Mouse (Mus musculus): Measurements from ENCODE around the gene Gm45233. TPM values are rescaled to one million over a fixed set of nuclear protein-coding genes. Genes with fewer than 3 reads are reported as not detected.

The Gm45233 gene
- polyA plus RNA-seq, 1 experiment = 1.5 TPM

DNA sequence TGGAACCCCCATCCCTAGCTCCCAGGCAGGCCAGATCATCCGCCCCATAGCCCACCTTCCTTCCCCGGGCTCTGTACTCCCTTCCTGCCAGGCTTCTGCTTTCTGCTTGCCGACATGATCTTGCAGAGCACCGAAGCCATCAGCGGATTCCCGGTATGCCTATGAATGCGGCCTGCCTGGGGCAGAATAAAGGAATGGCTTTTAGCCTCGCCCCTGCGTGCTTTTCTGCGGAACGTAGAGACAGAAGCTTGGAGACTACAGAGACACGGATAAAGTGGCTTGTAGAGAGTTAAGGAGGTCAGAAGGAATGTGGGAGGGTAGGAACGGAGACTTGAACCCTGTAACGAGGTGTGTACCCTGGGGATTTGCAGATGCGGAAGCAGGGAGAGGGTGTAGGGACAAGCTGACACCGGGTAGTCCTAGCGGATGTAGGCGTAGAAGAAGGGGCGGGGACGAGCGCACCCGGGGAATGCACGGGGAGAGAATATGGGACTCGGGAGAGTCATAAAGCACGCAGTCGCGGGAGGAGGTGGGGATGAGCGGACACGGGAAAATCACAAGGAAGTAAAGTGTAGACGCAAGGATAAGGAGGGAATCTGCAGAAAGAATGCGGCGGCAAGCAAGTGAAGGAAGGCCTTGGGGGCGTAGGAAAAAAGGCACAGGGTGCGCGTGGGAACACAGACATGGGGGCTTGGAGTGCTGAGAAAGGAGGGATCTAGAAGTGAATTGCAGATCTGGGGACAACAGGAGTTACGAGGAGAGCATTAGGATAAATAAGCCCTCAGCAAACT is 607 bp upstream of the Gm45233 start:
- DNase-seq = peak; percentile 83
- TF ChIP-seq CTCF (IDR thresholded peaks at IDR 0.05; ENCODE audit: insufficient read depth, low read length) (no peak), POLR2A (IDR thresholded peaks at IDR 0.05; ENCODE audit: borderline replicate concordance, extremely low read depth, low read depth, low read length) (peak; percentile 81; the same call in 1 of the 2 replicates)
- peak overlapping the region; percentile 97 for H3K4me3 ChIP-seq (replicated peaks; ENCODE audit: extremely low read depth, low read depth, low read length)
- H3K4me1 ChIP-seq (ENCODE audit: control insufficient read depth, insufficient read depth, low read length) = no peaks in the 10 kb centered on the region
- WGBS = 1% methylated on average over 36 of the region's 36 CpGs

DNA sequence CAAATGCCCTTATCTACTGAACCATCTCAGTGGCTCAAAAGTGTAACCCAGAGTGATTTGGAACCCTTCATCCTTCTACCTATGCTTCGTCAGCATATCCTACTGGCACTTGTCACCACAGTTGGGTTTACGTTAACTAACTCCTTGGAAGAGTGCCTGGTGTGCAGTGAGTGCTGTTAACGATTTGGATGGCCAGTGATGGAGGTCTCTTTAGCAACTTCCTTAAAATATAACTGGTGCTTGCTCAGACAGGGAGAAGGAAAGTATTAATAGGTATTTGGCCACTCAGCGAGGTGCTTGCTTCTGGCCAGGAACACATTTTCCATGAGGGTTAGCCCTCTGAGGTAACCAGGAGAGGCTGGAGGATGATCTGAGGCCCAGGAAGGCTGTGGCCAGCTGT is 3.9 kb downstream of the Gm45233 start:
- TF ChIP-seq POLR2A (IDR thresholded peaks at IDR 0.05; ENCODE audit: borderline replicate concordance, extremely low read depth, low read depth, low read length) = no peak
- TF ChIP-seq CTCF (IDR thresholded peaks at IDR 0.05; ENCODE audit: insufficient read depth, low read length) = no peak
- DNase-seq = no peak
- Histone ChIP-seq H3K4me1 (ENCODE audit: control insufficient read depth, insufficient read depth, low read length) (no peaks in the 10 kb centered on the region; the same call in 1 of the 2 replicates), H3K4me3 (replicated peaks; ENCODE audit: extremely low read depth, low read depth, low read length) (no peak overlapping the region)
- WGBS = 54% methylated on average over 4 of the region's 4 CpGs

DNA sequence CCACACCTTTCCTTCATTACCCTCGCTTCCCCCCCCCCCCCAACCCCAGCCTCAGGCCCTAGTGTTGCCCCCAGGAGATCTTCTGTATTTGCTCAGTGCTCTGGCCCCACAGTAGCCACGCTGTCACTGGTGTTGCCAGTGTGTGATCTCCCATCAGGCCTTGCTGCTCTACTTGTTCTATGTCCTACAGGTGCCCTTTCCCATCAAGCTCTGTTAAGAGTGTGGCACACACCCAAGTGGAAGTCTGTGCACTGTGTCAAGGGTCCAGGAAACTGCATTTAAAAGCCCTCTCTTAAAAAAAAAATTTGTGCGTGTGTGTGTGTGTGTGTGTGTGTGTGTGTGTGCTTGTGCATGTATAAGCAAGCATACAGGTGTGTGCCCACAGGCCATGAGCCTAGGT is 4.3 kb downstream of the Gm45233 start:
- 62% methylated on average over 3 of the region's 3 CpGs for WGBS
- TF ChIP-seq POLR2A (IDR thresholded peaks at IDR 0.05; ENCODE audit: borderline replicate concordance, extremely low read depth, low read depth, low read length) = no peak
- TF ChIP-seq CTCF (IDR thresholded peaks at IDR 0.05; ENCODE audit: insufficient read depth, low read length) = no peak
- no peak for DNase-seq
- H3K4me1 ChIP-seq (ENCODE audit: control insufficient read depth, insufficient read depth, low read length) = no peaks in the 10 kb centered on the region; the same call in 1 of the 2 replicates
- H3K4me3 ChIP-seq (replicated peaks; ENCODE audit: extremely low read depth, low read depth, low read length) = no peak overlapping the region

DNA sequence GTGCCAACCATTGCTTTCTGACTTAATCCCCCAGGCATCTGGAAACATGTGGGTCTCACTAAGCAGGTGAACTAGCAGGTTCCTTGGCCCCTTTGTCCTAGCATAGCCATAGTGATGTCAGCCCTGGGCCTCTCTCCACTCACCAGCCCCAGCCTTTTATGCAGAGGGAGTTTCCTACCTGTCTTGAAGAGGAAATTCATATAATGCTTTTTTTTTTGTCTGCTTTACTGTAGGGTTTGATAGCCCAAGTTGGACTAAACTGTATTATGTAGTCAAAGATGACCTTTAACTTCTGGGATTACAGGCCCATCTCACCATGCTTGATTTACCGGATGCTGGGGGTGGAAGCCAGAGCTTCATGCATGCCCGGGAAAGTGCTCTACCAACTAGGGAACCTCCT is 5.9 kb downstream of the Gm45233 start:
- Histone ChIP-seq H3K4me1 (ENCODE audit: control insufficient read depth, insufficient read depth, low read length) (no peaks in the 10 kb centered on the region; the same call in 1 of the 2 replicates), H3K4me3 (replicated peaks; ENCODE audit: extremely low read depth, low read depth, low read length) (no peak overlapping the region)
- TF ChIP-seq CTCF (IDR thresholded peaks at IDR 0.05; ENCODE audit: insufficient read depth, low read length) = no peak
- no peak for TF ChIP-seq POLR2A (IDR thresholded peaks at IDR 0.05; ENCODE audit: borderline replicate concordance, extremely low read depth, low read depth, low read length)
- 95% methylated on average over 2 of the region's 2 CpGs for WGBS
- no peak for DNase-seq

DNA sequence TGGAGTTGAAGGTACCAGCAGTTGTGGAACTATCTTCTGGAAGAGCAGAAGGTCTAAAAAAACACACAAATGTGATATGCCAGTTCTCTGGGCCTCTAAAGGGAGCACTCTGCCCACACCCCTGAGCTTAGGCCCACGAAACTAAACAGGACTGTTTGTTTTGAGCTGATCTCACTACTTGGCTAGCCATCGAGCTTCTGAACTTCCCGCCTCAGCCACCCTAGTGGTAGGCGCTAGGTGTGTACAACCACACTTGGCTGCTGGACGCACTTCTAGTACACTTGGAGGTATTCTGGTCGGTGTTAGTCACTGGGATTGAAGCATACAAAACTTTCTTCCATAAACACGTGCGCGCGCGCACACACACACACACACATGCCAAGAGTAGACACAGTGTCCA is 7.8 kb downstream of the Gm45233 start:
- TF ChIP-seq POLR2A (IDR thresholded peaks at IDR 0.05; ENCODE audit: borderline replicate concordance, extremely low read depth, low read depth, low read length) (no peak), CTCF (IDR thresholded peaks at IDR 0.05; ENCODE audit: insufficient read depth, low read length) (no peak)
- no peaks in the 10 kb centered on the region; the same call in 1 of the 2 replicates for H3K4me1 ChIP-seq (ENCODE audit: control insufficient read depth, insufficient read depth, low read length)
- H3K4me3 ChIP-seq (replicated peaks; ENCODE audit: extremely low read depth, low read depth, low read length) = no peak overlapping the region
- WGBS = 78% methylated on average over 11 of the region's 11 CpGs
- DNase-seq = no peak

DNA sequence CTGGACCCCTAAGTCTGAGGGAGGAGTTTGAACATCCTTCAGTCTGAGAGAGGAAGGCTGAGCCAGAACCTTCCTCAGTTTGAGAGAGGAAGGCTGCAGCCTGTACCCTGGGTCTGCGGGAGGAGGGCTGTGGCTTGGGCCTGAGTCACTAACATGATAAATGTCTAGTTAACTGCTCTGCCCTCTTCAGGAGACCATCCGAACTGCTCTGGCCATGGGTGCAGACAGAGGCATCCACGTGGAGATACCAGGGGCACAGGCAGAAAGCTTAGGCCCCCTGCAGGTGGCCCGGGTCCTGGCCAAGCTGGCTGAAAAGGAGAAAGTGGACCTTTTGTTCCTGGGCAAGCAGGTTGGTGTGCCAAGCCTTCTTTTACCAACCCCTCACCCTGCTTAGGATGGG is 8.7 kb downstream of the Gm45233 start:
- H3K4me3 ChIP-seq (replicated peaks; ENCODE audit: extremely low read depth, low read depth, low read length) = no peak overlapping the region
- 51% methylated on average over 4 of the region's 4 CpGs for WGBS
- TF ChIP-seq CTCF (IDR thresholded peaks at IDR 0.05; ENCODE audit: insufficient read depth, low read length) = no peak
- no peak for TF ChIP-seq POLR2A (IDR thresholded peaks at IDR 0.05; ENCODE audit: borderline replicate concordance, extremely low read depth, low read depth, low read length)
- DNase-seq = no peak
- no peaks in the 10 kb centered on the region; the same call in 1 of the 2 replicates for H3K4me1 ChIP-seq (ENCODE audit: control insufficient read depth, insufficient read depth, low read length)

DNA sequence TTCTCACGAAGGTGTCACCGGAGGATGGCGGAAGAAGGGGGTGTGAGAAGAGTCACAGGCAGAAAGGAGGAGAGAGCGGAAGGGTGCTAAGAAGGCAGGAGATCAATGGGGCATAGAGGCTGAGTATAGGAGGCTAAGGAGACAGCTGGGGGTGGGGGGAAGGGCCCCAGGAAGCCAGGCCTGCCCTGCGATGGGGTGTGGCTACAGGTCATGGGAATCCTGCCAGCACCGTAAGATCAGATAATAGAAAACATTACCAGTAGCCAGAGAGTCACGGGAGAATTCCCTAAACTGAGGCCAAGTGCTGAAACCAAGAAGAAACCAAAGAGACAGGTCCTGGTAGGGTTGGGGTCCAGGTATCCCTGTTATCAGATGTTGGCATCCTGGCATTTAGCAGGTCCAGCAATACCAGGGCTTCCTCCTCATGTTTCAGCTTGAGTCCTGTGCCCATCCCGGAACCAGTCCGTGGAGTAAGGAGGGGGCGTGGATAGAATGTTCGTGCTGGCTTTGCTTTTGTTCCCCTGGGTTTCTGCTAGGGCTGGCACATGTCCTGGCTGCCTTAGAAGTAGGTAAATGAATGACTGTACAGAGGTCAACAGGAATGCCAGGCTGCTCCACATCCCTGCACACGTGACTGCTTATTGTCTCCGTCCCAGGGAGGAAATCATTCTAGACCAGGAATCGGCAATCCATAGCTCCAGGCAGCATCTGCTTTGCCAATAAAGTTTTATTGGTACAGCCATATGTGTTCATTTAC is 9.8 kb downstream of the Gm45233 start:
- Histone ChIP-seq H3K4me3 (replicated peaks; ENCODE audit: extremely low read depth, low read depth, low read length) (no peak overlapping the region), H3K4me1 (ENCODE audit: control insufficient read depth, insufficient read depth, low read length) (no peaks in the 10 kb centered on the region)
- WGBS = 53% methylated on average over 14 of the region's 14 CpGs
- peak; percentile 21 for DNase-seq
- TF ChIP-seq CTCF (IDR thresholded peaks at IDR 0.05; ENCODE audit: insufficient read depth, low read length) (no peak), POLR2A (IDR thresholded peaks at IDR 0.05; ENCODE audit: borderline replicate concordance, extremely low read depth, low read depth, low read length) (no peak)

DNA sequence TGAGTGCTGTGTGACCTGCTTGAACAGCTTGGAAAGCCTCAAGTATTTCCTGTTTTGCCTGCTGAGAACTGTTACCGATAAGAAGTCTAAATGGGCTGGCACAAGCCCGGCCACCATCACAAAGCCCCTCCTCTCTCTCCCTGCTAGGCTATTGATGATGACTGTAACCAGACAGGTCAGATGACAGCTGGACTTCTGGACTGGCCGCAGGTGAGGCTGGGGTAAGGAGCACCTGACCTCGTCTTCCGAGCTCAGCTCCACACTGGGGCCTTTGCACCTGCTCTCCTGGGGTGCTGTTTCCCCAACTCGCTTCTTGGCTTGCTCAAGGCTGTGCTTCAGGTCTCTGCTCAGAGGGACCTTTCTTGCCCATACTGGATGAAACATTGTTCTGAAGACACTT is 10.4 kb downstream of the Gm45233 start:
- DNase-seq = no peak
- Histone ChIP-seq H3K4me3 (replicated peaks; ENCODE audit: extremely low read depth, low read depth, low read length) (no peak overlapping the region), H3K4me1 (ENCODE audit: control insufficient read depth, insufficient read depth, low read length) (no peaks in the 10 kb centered on the region)
- 71% methylated on average over 6 of the region's 6 CpGs for WGBS
- no peak for TF ChIP-seq CTCF (IDR thresholded peaks at IDR 0.05; ENCODE audit: insufficient read depth, low read length)
- no peak for TF ChIP-seq POLR2A (IDR thresholded peaks at IDR 0.05; ENCODE audit: borderline replicate concordance, extremely low read depth, low read depth, low read length)

DNA sequence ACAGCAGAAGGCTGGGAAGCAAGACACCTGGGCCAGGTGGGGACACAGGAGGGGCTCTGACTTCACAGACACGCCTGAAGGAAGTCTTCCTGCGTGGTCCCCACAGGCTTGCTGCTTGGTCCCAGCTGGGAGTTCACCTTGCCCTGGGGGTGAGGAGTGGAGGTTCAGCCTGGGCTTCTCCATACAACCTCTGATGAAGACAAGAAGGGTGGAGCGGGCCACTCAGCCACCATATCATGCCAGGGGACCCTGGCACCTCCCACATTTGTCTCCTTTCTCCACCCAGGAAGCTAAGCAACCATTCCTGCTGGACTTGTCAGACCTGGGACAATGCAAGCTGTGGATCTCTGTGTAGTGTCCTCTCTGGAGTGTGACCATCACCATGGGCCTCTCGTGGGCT is 18.9 kb downstream of the Gm45233 start, which contains the start of gene Vsig10l:
Vsig10l (plus strand) TSS at position 301 of the 400 bp plus-strand sequence.
- no peak for DNase-seq
- peaks cover 5% of the 10 kb centered on the region; the same call in 1 of the 2 replicates for H3K4me1 ChIP-seq (ENCODE audit: control insufficient read depth, insufficient read depth, low read length)
- H3K4me3 ChIP-seq (replicated peaks; ENCODE audit: extremely low read depth, low read depth, low read length) = no peak within 1 kb of the TSS
- TF ChIP-seq CTCF (IDR thresholded peaks at IDR 0.05; ENCODE audit: insufficient read depth, low read length) (no peak), POLR2A (IDR thresholded peaks at IDR 0.05; ENCODE audit: borderline replicate concordance, extremely low read depth, low read depth, low read length) (no peak)
- 61% methylated on average over 4 of the region's 4 CpGs for WGBS

Measured in lung, adult 2 months (tissue).